Mouse (Mus musculus) left cerebral cortex, adult 9 months (tissue): ENCODE data around the gene Gm21731.
"Not testable (repeated sequence)": the region's sequence is repeated elsewhere in the genome, so short reads cannot be mapped to it uniquely, and the experiment has no call there.

ENCODE experiments used
- DNase-seq, 2 experiments: peaks; one replicate each; pipeline ENCODE4 v3.0.0; 2022; ENCODE audit warnings: low spot score in 2 of 2

Gene Gm21731

GRCm38 (mm10) chr13:120238811-120239210, at the start of gene Gm21731:
Gene Gm21731, plus strand, starts transcription at chr13:120239111.
- DNase-seq = not testable (repeated sequence)

- not testable (repeated sequence) for DNase-seq
Measured at GRCm38 (mm10) chr13:120196189-120196821, 42.6 kb upstream of the Gm21731 start.

GRCm38 (mm10) chr13:120215847-120216246, 23.1 kb upstream of the Gm21731 start, which contains the start of gene Gm21762:
Gene Gm21762, minus strand, starts transcription at chr13:120215947.
- DNase-seq = not testable (repeated sequence)

- not testable (repeated sequence) for DNase-seq
Measured at GRCm38 (mm10) chr13:120220922-120221321, 18.0 kb upstream of the Gm21731 start.

GRCm38 (mm10) chr13:120223012-120223659, 15.8 kb upstream of the Gm21731 start:
- DNase-seq = not testable (repeated sequence)

GRCm38 (mm10) chr13:120231798-120232197, 7.1 kb upstream of the Gm21731 start:
- DNase-seq = not testable (repeated sequence)

- not testable (repeated sequence) for DNase-seq
Measured at GRCm38 (mm10) chr13:120232447-120233049, 6.4 kb upstream of the Gm21731 start.

GRCm38 (mm10) chr13:120251208-120251924, 12.5 kb downstream of the Gm21731 start:
- not testable (repeated sequence) for DNase-seq

GRCm38 (mm10) chr13:120258817-120259658, 20.1 kb downstream of the Gm21731 start:
- DNase-seq = not testable (repeated sequence)

- not testable (repeated sequence) for DNase-seq
Measured at GRCm38 (mm10) chr13:120259718-120260117, 20.8 kb downstream of the Gm21731 start.

GRCm38 (mm10) chr13:120262870-120263269, 24.0 kb downstream of the Gm21731 start, which contains the start of gene AF067061:
Gene AF067061, plus strand, starts transcription at chr13:120263114.
- not testable (repeated sequence) for DNase-seq

- DNase-seq = not testable (repeated sequence)
Measured at GRCm38 (mm10) chr13:120277837-120278236, 38.9 kb downstream of the Gm21731 start.

GRCm38 (mm10) chr13:120278784-120279183, 39.9 kb downstream of the Gm21731 start:
- no peak for DNase-seq
